Mouse (Mus musculus): ENCODE data around the gene Gm9045. TPM values are rescaled to one million over a fixed set of nuclear protein-coding genes. Genes with fewer than 3 reads are reported as not detected.
"Not testable (repeated sequence)": the region's sequence is repeated elsewhere in the genome, so short reads cannot be mapped to it uniquely, and the experiment has no call there.

Gm9045 gene
- total and polyA plus RNA-seq, 2 experiments from 2014 or later: not detected

GRCm38 (mm10) chr10:118319024-118319423, 18.6 kb downstream of the Gm9045 start:
- Histone ChIP-seq H3K4me1 (ENCODE audit: insufficient read depth, low read length) (no peaks in the 10 kb centered on the region), H3K27me3 (ENCODE audit: insufficient read depth, low read length) (no peaks in the 10 kb centered on the region), H3K36me3 (ENCODE audit: insufficient read depth, low read length) (no peaks in the 10 kb centered on the region), H3K9ac (replicated peaks; ENCODE audit: low read length, poor library complexity, severe bottlenecking) (no peak overlapping the region), H3K4me3 (ENCODE audit: low read depth, low read length) (no peak overlapping the region), H3K27ac (ENCODE audit: low read depth, low read length) (no peak overlapping the region), H3K4me2 (ENCODE audit: low read depth, low read length, poor library complexity, severe bottlenecking) (no peak overlapping the region), H3K9me3 (ENCODE audit: low read length) (no peaks in the 10 kb centered on the region)
- no peak for ATAC-seq (ENCODE audit: low FRiP score)
- WGBS: 84% methylated on average over 8 of the region's 8 CpGs
- DNase-seq (ENCODE audit: low spot score): no peak
- TF ChIP-seq CTCF (IDR thresholded peaks at IDR 0.05): no peak

DNA sequence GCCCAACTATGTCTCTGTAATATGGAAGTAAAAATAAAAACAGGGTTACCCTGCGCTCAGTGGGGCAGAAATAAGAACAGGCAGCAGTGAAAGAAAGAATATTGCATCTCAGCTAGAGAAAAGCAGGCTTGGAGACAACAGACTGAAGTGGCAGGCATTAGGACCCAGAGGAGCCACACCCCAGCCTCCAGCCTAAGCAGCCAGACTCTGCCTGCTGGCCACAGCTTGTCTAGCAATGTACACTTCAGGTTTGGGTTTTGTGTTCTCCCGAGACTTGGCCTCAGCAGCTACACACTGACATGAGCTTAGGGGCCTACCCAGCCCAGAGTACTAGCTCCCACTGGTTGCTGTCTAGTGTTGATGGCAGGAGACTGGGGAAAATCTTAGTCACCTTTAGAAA, 35.5 kb downstream of the Gm9045 start:
- H3K9ac ChIP-seq (replicated peaks; ENCODE audit: low read length, poor library complexity, severe bottlenecking); H3K27ac ChIP-seq (ENCODE audit: low read depth, low read length); H3K4me2 ChIP-seq (ENCODE audit: low read depth, low read length, poor library complexity, severe bottlenecking); H3K27me3 ChIP-seq (ENCODE audit: insufficient read depth, low read length); H3K36me3 ChIP-seq (ENCODE audit: insufficient read depth, low read length); DNase-seq (ENCODE audit: low spot score); H3K4me3 ChIP-seq (ENCODE audit: low read depth, low read length); ATAC-seq (ENCODE audit: low FRiP score); H3K4me1 ChIP-seq (ENCODE audit: insufficient read depth, low read length); H3K9me3 ChIP-seq (ENCODE audit: low read length): not testable (repeated sequence)
- WGBS: 57% methylated on average over 2 of the region's 2 CpGs

- Histone ChIP-seq H3K36me3 (ENCODE audit: insufficient read depth, low read length) (no peaks in the 10 kb centered on the region), H3K4me1 (ENCODE audit: insufficient read depth, low read length) (no peaks in the 10 kb centered on the region), H3K4me3 (ENCODE audit: low read depth, low read length) (no peak within 1 kb of the TSS), H3K27me3 (ENCODE audit: insufficient read depth, low read length) (no peaks in the 10 kb centered on the region), H3K27ac (ENCODE audit: low read depth, low read length) (no peak within 1 kb of the TSS), H3K9me3 (ENCODE audit: low read length) (no peaks in the 10 kb centered on the region), H3K9ac (replicated peaks; ENCODE audit: low read length, poor library complexity, severe bottlenecking) (no peak within 1 kb of the TSS), H3K4me2 (ENCODE audit: low read depth, low read length, poor library complexity, severe bottlenecking) (no peak within 1 kb of the TSS)
- no peak for TF ChIP-seq CTCF (IDR thresholded peaks at IDR 0.05)
- WGBS: 96% methylated on average over 6 of the region's 6 CpGs
- DNase-seq (ENCODE audit: low spot score) (no peak), ATAC-seq (ENCODE audit: low FRiP score) (no peak)
These were observed 42.7 kb downstream of the Gm9045 start, which contains the start of gene Iltifb for GRCm38 (mm10) chr10:118294938-118295337. Gene Iltifb (minus strand): TSS chr10:118295038.

Other genes with a start within 250 kb of the Gm9045 start
- 22.7 and 32.9 TPM in 2 replicates for gene Mdm1, start 196.0 kb downstream of the Gm9045 start, total RNA-seq (2014; rRNA removed)
- gene Mdm1, start 196.0 kb downstream of the Gm9045 start, polyA plus RNA-seq (2015; fragmentation: Nextera tagmentation; extraction: Ambion mirVana): 15.8 and 19.1 TPM in 2 replicates
- not detected in 2 replicates for gene Il22, start 132.9 kb downstream of the Gm9045 start, total RNA-seq (2014; rRNA removed)
- gene Il22, start 132.9 kb downstream of the Gm9045 start, polyA plus RNA-seq (2015; fragmentation: Nextera tagmentation; extraction: Ambion mirVana): 0.71 and 0.72 TPM in 2 replicates
- 0.11 and 0.24 TPM in 2 replicates for gene Gm32717, start 97.1 kb downstream of the Gm9045 start, total RNA-seq (2014; rRNA removed)
- 0.20 TPM in 1 of 2 replicates, not detected in the other for gene Gm32717, start 97.1 kb downstream of the Gm9045 start, polyA plus RNA-seq (2015; fragmentation: Nextera tagmentation; extraction: Ambion mirVana)
- gene Gm32802, start 79.1 kb downstream of the Gm9045 start, total RNA-seq (2014; rRNA removed): 0.11 and 0.24 TPM in 2 replicates
- gene Gm32802, start 79.1 kb downstream of the Gm9045 start, polyA plus RNA-seq (2015; fragmentation: Nextera tagmentation; extraction: Ambion mirVana): 0.20 TPM in 1 of 2 replicates, not detected in the other
- gene Iltifb, start 42.8 kb downstream of the Gm9045 start, total RNA-seq (2014; rRNA removed): 1.4 and 1.7 TPM in 2 replicates
- gene Iltifb, start 42.8 kb downstream of the Gm9045 start, polyA plus RNA-seq (2015; fragmentation: Nextera tagmentation; extraction: Ambion mirVana): 2.1 and 2.9 TPM in 2 replicates
- not detected in 2 replicates for gene Gm9040, start 10.9 kb downstream of the Gm9045 start, total RNA-seq (2014; rRNA removed)
- gene Gm9040, start 10.9 kb downstream of the Gm9045 start, polyA plus RNA-seq (2015; fragmentation: Nextera tagmentation; extraction: Ambion mirVana): 0.06 TPM in 1 of 2 replicates, not detected in the other
- not detected in 2 replicates for gene Gm9044, start 5.4 kb downstream of the Gm9045 start, total RNA-seq (2014; rRNA removed)
- gene Gm9044, start 5.4 kb downstream of the Gm9045 start, polyA plus RNA-seq (2015; fragmentation: Nextera tagmentation; extraction: Ambion mirVana): 0.06 TPM in 1 of 2 replicates, not detected in the other
- gene Gm9046, start 5.4 kb upstream of the Gm9045 start, total RNA-seq (2014; rRNA removed): not detected in 2 replicates
- not detected in 2 replicates for gene Gm9046, start 5.4 kb upstream of the Gm9045 start, polyA plus RNA-seq (2015; fragmentation: Nextera tagmentation; extraction: Ambion mirVana)
- not detected in 2 replicates for gene Gm9048, start 10.8 kb upstream of the Gm9045 start, total RNA-seq (2014; rRNA removed)
- gene Gm9048, start 10.8 kb upstream of the Gm9045 start, polyA plus RNA-seq (2015; fragmentation: Nextera tagmentation; extraction: Ambion mirVana): 0.13 TPM in 1 of 2 replicates, not detected in the other
- not detected in 2 replicates for gene Gm9049, start 16.3 kb upstream of the Gm9045 start, total RNA-seq (2014; rRNA removed)
- not detected in 2 replicates for gene Gm9049, start 16.3 kb upstream of the Gm9045 start, polyA plus RNA-seq (2015; fragmentation: Nextera tagmentation; extraction: Ambion mirVana)
- not detected in 2 replicates for gene Ifng, start 103.2 kb upstream of the Gm9045 start, total RNA-seq (2014; rRNA removed)
- not detected in 2 replicates for gene Ifng, start 103.2 kb upstream of the Gm9045 start, polyA plus RNA-seq (2015; fragmentation: Nextera tagmentation; extraction: Ambion mirVana)

Data from midbrain, postnatal 0 days (tissue).